Comparison of ENCODE assay signal across 9 mouse cellular contexts in genomic region chr5:28457921-28458641, GRCm38 (mm10). TPM values are rescaled to one million over a fixed set of nuclear protein-coding genes. Genes with fewer than 3 reads are reported as not detected.
DNase-seq lines count a peak whose midpoint lies in the region; ATAC-seq lines count a peak whose summit lies in the region.
"Had no signal": no experiment of that assay in that cellular context is flagged by ENCODE, and none has a peak within 500 bp of the region (broad histone marks: within the 10 kb centered on the region; RNA-seq: fewer than 3 reads in every experiment).

No protein-coding gene starts in this region.

- peak; percentile 23 for DNase-seq in embryo, embryonic 10.5 days (ENCODE audit: low spot score)
- no peak for DNase-seq in embryo, embryonic 10 days (ENCODE audit: low spot score)
- no peak for DNase-seq in hindbrain, embryonic 14.5 days (ENCODE audit: low spot score)
- DNase-seq in midbrain, embryonic 10.5 days (ENCODE audit: low spot score), result peak; percentile 52
- DNase-seq in adrenal gland, postnatal 25 days, result no peak
- no peak for DNase-seq in spleen, adult 12 weeks (ENCODE audit: low spot score)

- peak overlapping the region; percentile 84 for H3K4me2 ChIP-seq in hindbrain, embryonic 14.5 days (replicated peaks)

- no peaks in the 10 kb centered on the region for H3K36me3 ChIP-seq in megakaryocyte, embryonic 14.5 days (replicated peaks; ENCODE audit: low read length)
- H3K36me3 ChIP-seq in hindbrain, embryonic 14.5 days (replicated peaks; ENCODE audit: control insufficient read depth, insufficient read depth), result no peaks in the 10 kb centered on the region
- 0 out of 2 replicates have a peak, but pooled peaks cover 8% of the 10 kb centered on the region for H3K36me3 ChIP-seq in midbrain, embryonic 10.5 days

- H3K9me3 ChIP-seq in megakaryocyte, embryonic 14.5 days, result 0 out of 2 replicates have a peak, but pooled peaks cover 5% of the 10 kb centered on the region
- no peaks in the 10 kb centered on the region for H3K9me3 ChIP-seq in hindbrain, embryonic 14.5 days (ENCODE audit: control insufficient read depth, low read length)
- H3K9me3 ChIP-seq in midbrain, embryonic 10.5 days (replicated peaks), result no peaks in the 10 kb centered on the region

- ATAC-seq in megakaryocyte, adult 5-6 weeks (ENCODE audit: poor library complexity, severe bottlenecking), result no peak
- ATAC-seq in hindbrain, embryonic 14.5 days (ENCODE audit: low FRiP score), result 0 out of 2 replicates have a peak, but pooled peaks have one; percentile 36

- H3K27me3 ChIP-seq in megakaryocyte, embryonic 14.5 days (replicated peaks), result peaks cover 76% of the 10 kb centered on the region
- H3K27me3 ChIP-seq in hindbrain, embryonic 14.5 days (ENCODE audit: control insufficient read depth, insufficient read depth, low read length), result peaks cover 82% of the 10 kb centered on the region
- peaks cover 96% of the 10 kb centered on the region for H3K27me3 ChIP-seq in midbrain, embryonic 10.5 days (ENCODE audit: low read depth, poor library complexity, severe bottlenecking)

- WGBS in hindbrain, embryonic 14.5 days, result under 1% methylated on average over 87 of the region's 95 CpGs
- under 1% methylated on average over 94 of the region's 95 CpGs for WGBS in midbrain, embryonic 10.5 days

- H3K4me3 ChIP-seq in megakaryocyte, embryonic 14.5 days (replicated peaks), result peak overlapping the region; percentile 69
- H3K4me3 ChIP-seq in hindbrain, embryonic 14.5 days (replicated peaks; ENCODE audit: low read length), result peak overlapping the region; percentile 40
- peak overlapping the region; percentile 74 for H3K4me3 ChIP-seq in midbrain, embryonic 10.5 days

- no peak overlapping the region for H3K27ac ChIP-seq in hindbrain, embryonic 14.5 days
- H3K27ac ChIP-seq in midbrain, embryonic 10.5 days (replicated peaks), result peak overlapping the region; percentile 88

- peaks cover 8% of the 10 kb centered on the region for H3K4me1 ChIP-seq in megakaryocyte, embryonic 14.5 days
- peaks cover 20% of the 10 kb centered on the region for H3K4me1 ChIP-seq in hindbrain, embryonic 14.5 days (replicated peaks; ENCODE audit: control insufficient read depth, insufficient read depth, low read length)
- peaks cover 69% of the 10 kb centered on the region for H3K4me1 ChIP-seq in midbrain, embryonic 10.5 days

- H3K9ac ChIP-seq in hindbrain, embryonic 14.5 days, result peak overlapping the region; percentile 44; the same call in 1 of the 2 replicates

RNA-seq across cellular contexts. Expression of gene Shh, which starts 9.0 kb away (rescaled TPM):
- not detected in 2 replicates for polyA plus RNA-seq in megakaryocyte, embryonic 14.5 days (2012; ENCODE audit: insufficient read depth, low replicate concordance)
- total RNA-seq in megakaryocyte, adult 5-6 weeks (2015), result not detected in 2 replicates
- not detected in 2 replicates for total RNA-seq in megakaryocyte, adult 5-6 weeks (2017)
- 1.3 and 1.4 TPM in 2 replicates for polyA plus RNA-seq in hindbrain, embryonic 14.5 days (2014; fragmentation: Nextera tagmentation; extraction: Ambion mirVana)
- 7.2 and 7.3 TPM in 2 replicates for polyA plus RNA-seq in midbrain, embryonic 10.5 days (2016; fragmentation: Nextera tagmentation; extraction: Ambion mirVana)
- total RNA-seq in adrenal gland, postnatal 25 days (2021), result 13.2 and 14.6 TPM in 2 replicates
- total RNA-seq: common myeloid progenitor, adult 5-6 weeks had no signal

Comparison
In these comparisons a context has a peak if more than half of its experiments do, and no peak if none do; other contexts are left out.
1. DNase-seq: peak in embryo, embryonic 10.5 days (single experiment) and midbrain, embryonic 10.5 days (single experiment); none in embryo, embryonic 10 days (single experiment), hindbrain, embryonic 14.5 days (single experiment), adrenal gland, postnatal 25 days (single experiment) and spleen, adult 12 weeks (single experiment).
2. Peak in every context shown above with its lines, with median percentiles within 50 percentile points of each other: H3K4me3 ChIP-seq.